Mouse (Mus musculus) lung, postnatal 0 days (tissue): ENCODE data around the gene Ttc21b.

Source experiments
- CTCF ChIP-seq: IDR thresholded peaks from 2 replicates; pipeline ENCODE4 v1.5.1; 2016; ENCODE audit warnings: antibody characterized with exemption, mild to moderate bottlenecking
- EP300 ChIP-seq: IDR thresholded peaks from 2 replicates; pipeline ENCODE4 v1.6.1; 2016; ENCODE audit warnings: antibody characterized with exemption, mild to moderate bottlenecking, control low read depth

- TF ChIP-seq CTCF (peak; percentile 66), EP300 (no peak)
Observed at GRCm38 (mm10) chr2:66184431-66185164, 71.8 kb downstream of the Ttc21b start.
